Mouse (Mus musculus): Measurements from ENCODE around the gene Mfsd4b2. TPM values are rescaled to one million over a fixed set of nuclear protein-coding genes. Genes with fewer than 3 reads are reported as not detected.

Mfsd4b2 gene
- under 1 TPM in 1 of 2 experiments, not detected in 1; 0.24 TPM for total RNA-seq (2023)

GRCm38 (mm10) chr10:39926616-39927139 is at the start of gene Mfsd4b2:
TSS of gene Mfsd4b2 (minus strand) at chr10:39926923.

GRCm38 (mm10) chr10:39959761-39960440 is 33.2 kb upstream of the Mfsd4b2 start, which contains the start of gene Mfsd4b3:
TSS of gene Mfsd4b3 (minus strand) at chr10:39960153.

GRCm38 (mm10) chr10:39898874-39899371 is 27.8 kb downstream of the Mfsd4b2 start, which contains the start of gene Mfsd4b4:
TSS of gene Mfsd4b4 (minus strand) at chr10:39899238.

Other genes with a start within 250 kb of the Mfsd4b2 start
- gene Rev3l, start 194.8 kb downstream of the Mfsd4b2 start, total RNA-seq (2023), result 10 to 100 TPM; 45.1 to 52.8 TPM
- gene Mfsd4b4, start 27.7 kb downstream of the Mfsd4b2 start, total RNA-seq (2023), result 1 to 10 TPM; 3.1 to 5.0 TPM
- not detected for gene Mfsd4b3, start 33.2 kb upstream of the Mfsd4b2 start, total RNA-seq (2023)
- under 1 TPM in 1 of 2 experiments, not detected in 1; 0.44 TPM for gene Mfsd4b5, start 59.7 kb upstream of the Mfsd4b2 start, total RNA-seq (2023)
- gene Mfsd4b1, start 98.3 kb upstream of the Mfsd4b2 start, total RNA-seq (2023), result not detected
- 10 to 100 TPM in 1 of 2 experiments, 1 to 10 TPM in 1; 10.0 to 11.7 TPM for gene Slc16a10, start 215.3 kb upstream of the Mfsd4b2 start, total RNA-seq (2023)